Mouse (Mus musculus) CH12.LX (cell line): ENCODE results near the gene Rprd1b. TPM values are rescaled to one million over a fixed set of nuclear protein-coding genes. Genes with fewer than 3 reads are reported as not detected.

Experiments used
- DNase-seq: peaks from one replicate; pipeline ENCODE4 v3.0.0-alpha.2; 2013; ENCODE audit errors: extremely low read depth
- H3K27ac ChIP-seq: 2 replicates; pipeline ENCODE4 v1.5.1; 2012; ENCODE audit warnings: low read depth, mild to moderate bottlenecking, control low read depth, moderate library complexity; ENCODE audit not compliant: insufficient read depth
- H3K27me3 ChIP-seq: replicated peaks from 2 replicates; pipeline ENCODE3; 2012; ENCODE audit warnings: inconsistent platforms
- H3K36me3 ChIP-seq, 2 experiments: replicated peaks in 1 of 2; 2 replicates each; pipeline versions ENCODE3 to v1.6.1; 2012; ENCODE audit warnings: inconsistent platforms in 1 of 2, low read length in 1 of 2, mild to moderate bottlenecking in 1 of 2, mixed read lengths in 1 of 2, moderate library complexity in 1 of 2; ENCODE audit not compliant: control insufficient read depth in 1 of 2, insufficient read depth in 1 of 2
- H3K4me1 ChIP-seq, 2 experiments: 2 replicates each; pipeline ENCODE4 v1.6.1; 2012; ENCODE audit warnings: inconsistent platforms in 1 of 2, moderate library complexity in 1 of 2; ENCODE audit not compliant: insufficient read depth in 2 of 2, control insufficient read depth in 1 of 2
- H3K4me2 ChIP-seq: 2 replicates; pipeline ENCODE4 v1.6.1; 2012; ENCODE audit warnings: low read depth, mild to moderate bottlenecking, control low read depth; ENCODE audit not compliant: poor library complexity, insufficient read depth, severe bottlenecking
- H3K4me3 ChIP-seq, 3 experiments: fragments of 150-350 bp in 1 of 3; sonication (generic) in 1 of 3; replicated peaks in 1 of 3; 2 replicates each; pipeline versions ENCODE3 to v1.5.1; 2011 to 2012; ENCODE audit warnings: low read depth in 2 of 3, low read length in 2 of 3, mild to moderate bottlenecking in 2 of 3, moderate library complexity in 2 of 3, control low read depth in 1 of 3, improper control_type of control experiment in 1 of 3, inconsistent platforms in 1 of 3, mixed read lengths in 1 of 3; ENCODE audit not compliant: poor library complexity in 1 of 3
- H3K79me2 ChIP-seq: replicated peaks from 2 replicates; pipeline ENCODE4 v1.6.1; 2012; ENCODE audit warnings: mild to moderate bottlenecking, moderate library complexity; ENCODE audit not compliant: control insufficient read depth, poor library complexity, insufficient read depth, severe bottlenecking; ENCODE audit errors: extremely low read depth
- H3K9ac ChIP-seq: 2 replicates; pipeline ENCODE4 v1.6.1; 2012; ENCODE audit warnings: low read depth, mild to moderate bottlenecking, control low read depth, moderate library complexity; ENCODE audit not compliant: insufficient read depth
- H3K9me3 ChIP-seq: replicated peaks from 2 replicates; pipeline ENCODE3; 2012; ENCODE audit warnings: low read length, inconsistent platforms, mixed read lengths
- BHLHE40 ChIP-seq: IDR thresholded peaks from 2 replicates; pipeline ENCODE4 v1.6.1; 2011; ENCODE audit warnings: mild to moderate bottlenecking, low read depth, low read length, improper control_type of control experiment
- CHD1 ChIP-seq: IDR thresholded peaks from 2 replicates; pipeline ENCODE4 v1.6.1; 2012; ENCODE audit warnings: low read depth, low read length, improper control_type of control experiment, inconsistent platforms
- CHD2 ChIP-seq: IDR thresholded peaks from 2 replicates; pipeline ENCODE4 v1.6.1; 2011; ENCODE audit warnings: low read length, improper control_type of control experiment
- E2F4 ChIP-seq: IDR thresholded peaks from 2 replicates; pipeline ENCODE4 v1.6.1; 2011; ENCODE audit warnings: low read depth, low read length, improper control_type of control experiment; ENCODE audit not compliant: insufficient replicate concordance
- ELF1 ChIP-seq: IDR thresholded peaks from 2 replicates; pipeline ENCODE4 v1.6.1; 2014; ENCODE audit warnings: low read depth, mild to moderate bottlenecking, inconsistent platforms, low read length, improper control_type of control experiment
- ETS1 ChIP-seq: conservative IDR thresholded peaks from 2 replicates; pipeline ENCODE4 v1.6.1; 2012; ENCODE audit warnings: low read depth, mild to moderate bottlenecking, inconsistent platforms, low read length, improper control_type of control experiment, moderate library complexity
- GABPA ChIP-seq: IDR thresholded peaks from 2 replicates; pipeline ENCODE4 v1.6.1; 2012; ENCODE audit warnings: low read depth, low read length, improper control_type of control experiment, inconsistent platforms; ENCODE audit not compliant: insufficient replicate concordance
- IRF4 ChIP-seq: IDR thresholded peaks from 2 replicates; pipeline ENCODE4 v1.6.1; 2014; ENCODE audit warnings: low read depth, mild to moderate bottlenecking, inconsistent platforms, low read length, improper control_type of control experiment
- JUND ChIP-seq: conservative IDR thresholded peaks from 2 replicates; pipeline ENCODE4 v1.6.1; 2011; ENCODE audit warnings: low read depth, low read length, improper control_type of control experiment
- KAT2A ChIP-seq: IDR thresholded peaks from 2 replicates; pipeline ENCODE4 v1.6.1; 2012; ENCODE audit warnings: low read length, improper control_type of control experiment, inconsistent platforms; ENCODE audit not compliant: insufficient replicate concordance
- MAFK ChIP-seq: IDR thresholded peaks from 2 replicates; pipeline ENCODE4 v1.6.1; 2011; ENCODE audit warnings: low read length, improper control_type of control experiment; ENCODE audit not compliant: insufficient replicate concordance
- MAX ChIP-seq: IDR thresholded peaks from 2 replicates; pipeline ENCODE4 v1.6.1; 2011; ENCODE audit warnings: low read length, improper control_type of control experiment
- MEF2A ChIP-seq: IDR thresholded peaks from 2 replicates; pipeline ENCODE4 v1.6.1; 2014; ENCODE audit warnings: low read depth, mild to moderate bottlenecking, inconsistent platforms, low read length, improper control_type of control experiment, borderline replicate concordance
- MXI1 ChIP-seq: IDR thresholded peaks from 2 replicates; pipeline ENCODE4 v1.6.1; 2011; ENCODE audit warnings: mild to moderate bottlenecking, low read depth, low read length, improper control_type of control experiment
- NELFE ChIP-seq: IDR thresholded peaks from 2 replicates; pipeline ENCODE4 v1.6.1; 2011; ENCODE audit warnings: low read depth, low read length, improper control_type of control experiment
- PAX5 ChIP-seq: IDR thresholded peaks from 2 replicates; pipeline ENCODE4 v1.6.1; 2012; ENCODE audit warnings: low read length, inconsistent platforms, mixed read lengths
- POLR2AphosphoS2 ChIP-seq: IDR thresholded peaks from 2 replicates; pipeline ENCODE4 v1.6.1; 2011; ENCODE audit warnings: low read depth, low read length, improper control_type of control experiment
- RCOR1 ChIP-seq: conservative IDR thresholded peaks from 2 replicates; pipeline ENCODE4 v1.6.1; 2012; ENCODE audit warnings: low read depth, mild to moderate bottlenecking, inconsistent platforms, low read length, improper control_type of control experiment
- SIN3A ChIP-seq: IDR thresholded peaks from 2 replicates; pipeline ENCODE4 v1.6.1; 2012; ENCODE audit warnings: low read length, improper control_type of control experiment, inconsistent platforms
- TBP ChIP-seq: conservative IDR thresholded peaks from 2 replicates; pipeline ENCODE4 v1.6.1; 2011; ENCODE audit warnings: low read depth, low read length, improper control_type of control experiment
- TCF12 ChIP-seq: IDR thresholded peaks from 2 replicates; pipeline ENCODE4 v1.6.1; 2014; ENCODE audit warnings: low read depth, mild to moderate bottlenecking, inconsistent platforms, low read length, improper control_type of control experiment
- USF1 ChIP-seq: IDR thresholded peaks from 2 replicates; pipeline ENCODE4 v1.6.1; 2014; ENCODE audit warnings: low read depth, mild to moderate bottlenecking, inconsistent platforms, low read length, improper control_type of control experiment
- ZKSCAN1 ChIP-seq: IDR thresholded peaks from 2 replicates; pipeline ENCODE4 v1.6.1; 2012; ENCODE audit warnings: low read depth, inconsistent platforms, low read length, improper control_type of control experiment, borderline replicate concordance
- dilution Hi-C: fragments of 300-500 bp; cut with MboI; formaldehyde crosslinking; loops from 2 replicates; pipeline ENCODE4 v1.14.3; 2020; ENCODE audit warnings: low sequenced_read_pairs; ENCODE audit not compliant: extremely low pct_unique_long_range_greater_than_20kb, extremely low pct_ligation_motif_present
- in situ Hi-C: fragments of 300-500 bp; cut with MboI; formaldehyde crosslinking; loops from 3 replicates; pipeline ENCODE4 v1.14.3; 2019; ENCODE audit warnings: low sequenced_read_pairs, low pct_ligation_motif_present, low pct_unique_long_range_greater_than_20kb, mixed read lengths
- polyA plus RNA-seq: library from polyadenylated mRNA; unstranded; fragments of >175 nt; gene quantifications from 2 replicates; pipeline ENCODE4 v1.2.1, GENCODE M21; 2012; ENCODE audit warnings: low read depth; ENCODE audit not compliant: insufficient read length
- total RNA-seq, 2 experiments: library from RNA; depleted of rRNA; stranded (reverse); fragments of 300-350 nt in 1 of 2; fragments of >200 nt in 1 of 2; gene quantifications; 2 replicates each; pipeline ENCODE4 v1.2.3; 2012 to 2014

The Rprd1b gene
- total and polyA plus RNA-seq, 3 experiments: 11.8 to 33.1 (median 16.4) TPM

DNA sequence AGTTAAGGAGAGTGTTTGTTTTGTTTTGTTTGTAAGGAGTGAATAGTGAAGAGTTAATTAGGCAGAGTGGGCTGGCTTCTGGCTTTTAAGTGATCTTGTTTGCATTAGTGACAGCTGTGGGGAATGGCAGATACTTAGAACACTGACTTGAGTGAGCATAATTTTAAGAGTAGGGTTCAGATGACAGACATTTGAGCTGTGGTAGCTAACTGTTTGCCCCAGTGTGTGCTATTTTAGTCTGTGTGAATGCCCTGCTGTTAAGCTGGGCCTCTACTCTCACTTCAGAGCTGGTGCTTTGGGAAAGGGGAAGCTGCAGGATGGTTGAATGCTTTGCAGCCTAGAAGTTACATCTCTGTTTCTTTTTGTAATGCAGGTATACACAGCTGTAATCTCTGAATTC lies 38.2 kb downstream of the Rprd1b start:
- no peak for TF ChIP-seq USF1
- no peak for TF ChIP-seq ELF1
- peak; percentile 86; the same call in 1 of the 2 replicates for TF ChIP-seq MEF2A
- no peak for TF ChIP-seq MXI1
- TF ChIP-seq NELFE: no peak
- TF ChIP-seq CHD2: no peak
- Histone ChIP-seq H3K9me3 (no peaks in the 10 kb centered on the region), H3K4me2 (peak overlapping the region; percentile 25; the same call in 1 of the 2 replicates), H3K36me3 (peaks cover 36 to 71% of the 10 kb centered on the region in 2 experiments), H3K4me1 (peaks cover 4 to 56% of the 10 kb centered on the region in 2 experiments; a peak in 2 of 4 replicates), H3K9ac (0 out of 2 replicates have a peak overlapping the region, but pooled peaks have one; percentile 26), H3K4me3 (no peak overlapping the region), H3K79me2 (no peaks in the 10 kb centered on the region), H3K27ac (no peak overlapping the region; the same call in 1 of the 2 replicates), H3K27me3 (no peaks in the 10 kb centered on the region)
- DNase-seq: peak; percentile 54
- dilution Hi-C loops (no loop called here), in situ Hi-C loops (no loop called here)

DNA sequence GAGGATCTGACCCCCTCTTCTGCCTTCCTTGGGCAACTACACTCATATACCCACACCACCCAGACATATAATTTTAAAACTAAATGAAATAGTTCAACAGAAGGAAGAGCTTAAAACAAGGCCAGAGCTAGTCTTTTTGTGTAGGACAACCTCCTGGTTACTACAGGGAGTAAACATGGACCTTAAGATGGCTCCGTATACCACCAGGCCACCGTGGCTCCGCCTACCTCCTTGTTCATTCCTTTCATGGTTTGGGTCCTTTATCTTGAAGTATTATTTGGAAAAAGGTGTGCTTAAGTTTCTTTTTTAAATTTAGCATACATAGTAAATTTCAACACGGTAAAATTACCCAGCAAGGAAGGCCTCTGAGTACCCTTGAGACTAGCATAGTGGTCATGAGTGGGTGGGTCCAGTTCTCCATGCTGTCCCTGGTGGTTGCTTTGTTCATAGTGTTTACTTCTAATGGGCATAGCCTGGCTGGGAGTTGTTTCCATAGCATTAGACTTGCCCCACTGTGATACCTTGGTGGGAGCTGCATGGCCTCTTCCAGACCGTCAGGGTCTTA lies 39.0 kb downstream of the Rprd1b start:
- in situ Hi-C loops (no loop called here), dilution Hi-C loops (no loop called here)
- Histone ChIP-seq H3K4me1 (peaks cover 4 to 55% of the 10 kb centered on the region in 2 experiments; a peak in 2 of 4 replicates), H3K9ac (no peak overlapping the region), H3K9me3 (no peaks in the 10 kb centered on the region), H3K4me2 (no peak overlapping the region), H3K27ac (no peak overlapping the region), H3K27me3 (no peaks in the 10 kb centered on the region), H3K79me2 (no peaks in the 10 kb centered on the region), H3K4me3 (no peak overlapping the region), H3K36me3 (peaks cover 33 to 71% of the 10 kb centered on the region in 2 experiments)
- TF ChIP-seq MXI1 (no peak), TBP (no peak), BHLHE40 (no peak), POLR2AphosphoS2 (no peak), ZKSCAN1 (no peak), MAX (no peak), USF1 (no peak), ETS1 (no peak), TCF12 (no peak), CHD1 (no peak), MAFK (no peak), IRF4 (no peak), KAT2A (no peak), PAX5 (no peak), E2F4 (no peak), JUND (no peak), RCOR1 (no peak), ELF1 (no peak), GABPA (no peak), SIN3A (no peak)
- DNase-seq: no peak
